Mouse (Mus musculus) bone marrow, adult 2 months (tissue): ENCODE results near the gene Galnt16.

Experiments used
- CTCF ChIP-seq: fragments of 200-500 bp; IDR thresholded peaks from 2 replicates; pipeline ENCODE4 v1.5.1; 2011; ENCODE audit warnings: low read length, control low read depth; ENCODE audit not compliant: control insufficient read depth, insufficient read depth
- POLR2A ChIP-seq: fragments of 200-500 bp; IDR thresholded peaks from 2 replicates; pipeline ENCODE4 v1.6.1; 2011; ENCODE audit warnings: low read depth, mild to moderate bottlenecking, control low read depth, low read length, borderline replicate concordance; ENCODE audit not compliant: control insufficient read depth

- TF ChIP-seq POLR2A = no peak
- no peak for TF ChIP-seq CTCF
These were observed 44.3 kb upstream of the Galnt16 start for GRCm38 (mm10) chr12:80473731-80474130.
